Mouse (Mus musculus): ENCODE results near the gene Wdr41. TPM values are rescaled to one million over a fixed set of nuclear protein-coding genes. Genes with fewer than 3 reads are reported as not detected.

Wdr41 gene
- polyA plus RNA-seq, 1 experiment from 2014 or later: 16.1 TPM

DNA sequence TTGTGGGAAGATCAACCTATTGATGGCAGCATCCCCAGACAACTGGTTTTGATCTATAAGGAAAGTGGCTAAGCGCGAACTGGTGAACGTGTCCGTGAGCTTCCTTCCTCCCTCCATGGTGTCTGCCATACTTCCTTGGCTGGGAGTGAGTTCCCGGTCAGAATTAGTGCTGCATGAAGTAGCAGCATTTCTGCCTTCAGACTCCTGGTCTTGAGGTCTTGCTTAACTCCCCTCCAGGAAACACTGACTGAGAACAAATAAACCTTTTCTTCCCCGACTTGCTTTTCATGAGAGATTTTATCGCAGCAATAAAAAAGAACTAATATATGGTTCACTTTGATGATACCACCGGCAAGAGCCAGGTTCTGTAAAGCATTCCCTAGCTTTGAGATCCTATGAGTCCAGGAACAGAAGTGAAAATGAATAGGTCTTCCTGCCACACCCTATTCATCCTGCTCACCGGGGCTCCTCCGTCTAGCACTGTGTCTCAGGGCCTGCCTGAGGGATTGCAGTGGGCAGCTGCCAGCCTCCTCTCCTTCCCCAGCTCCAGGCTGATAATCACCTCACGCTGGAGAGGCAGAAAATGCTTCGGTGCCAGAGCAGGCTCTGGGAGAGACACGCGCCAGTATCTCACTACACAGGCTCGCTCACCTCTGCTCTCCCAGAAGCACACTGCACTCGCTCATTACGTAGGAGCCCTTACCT, 56.1 kb downstream of the Wdr41 start:
- ATAC-seq: no peak
- peaks cover 4% of the 10 kb centered on the region; the same call in 1 of the 2 replicates for H3K36me3 ChIP-seq (ENCODE audit: insufficient read depth, low read length)
- no peaks in the 10 kb centered on the region for H3K27me3 ChIP-seq (replicated peaks; ENCODE audit: insufficient read depth, low read length)
- no peak overlapping the region for H3K27ac ChIP-seq (ENCODE audit: low read length)
- no peak for DNase-seq (ENCODE audit: low spot score)
- no peak overlapping the region for H3K9ac ChIP-seq (replicated peaks; ENCODE audit: low read depth)
- H3K4me3 ChIP-seq (ENCODE audit: low read depth, low read length): no peak overlapping the region
- 70% methylated on average over 17 of the region's 17 CpGs for whole genome bisulfite sequencing
- no peaks in the 10 kb centered on the region for H3K9me3 ChIP-seq (ENCODE audit: low read length)
- H3K4me1 ChIP-seq (ENCODE audit: insufficient read depth, low read depth, low read length): no peaks in the 10 kb centered on the region
- H3K4me2 ChIP-seq (replicated peaks; ENCODE audit: low read depth, low read length): no peak overlapping the region
- TF ChIP-seq EP300 (IDR thresholded peaks at IDR 0.05): no peak
- no peak for TF ChIP-seq CTCF (IDR thresholded peaks at IDR 0.05)

DNA sequence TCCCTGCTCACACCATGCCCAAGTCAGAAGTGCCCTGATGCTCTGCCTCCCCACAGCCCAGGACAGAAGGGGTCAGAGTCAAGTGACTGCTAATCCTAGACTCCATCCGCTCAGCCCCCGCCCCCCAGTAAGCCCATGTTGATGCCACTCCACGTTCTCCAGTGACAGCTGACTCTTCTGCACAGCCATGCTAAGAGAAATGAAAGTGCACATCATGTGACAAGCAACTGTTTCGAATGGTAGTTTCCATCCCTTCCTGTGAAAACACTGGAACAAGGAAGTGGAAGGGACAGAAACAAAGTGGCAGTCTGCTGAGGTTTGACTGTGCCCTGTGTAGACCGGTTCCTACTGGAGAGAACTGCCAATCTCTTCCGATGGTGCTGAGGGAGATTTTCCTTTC, 56.8 kb downstream of the Wdr41 start:
- no peak for ATAC-seq
- no peak for DNase-seq (ENCODE audit: low spot score)
- H3K27ac ChIP-seq (ENCODE audit: low read length): no peak overlapping the region

DNA sequence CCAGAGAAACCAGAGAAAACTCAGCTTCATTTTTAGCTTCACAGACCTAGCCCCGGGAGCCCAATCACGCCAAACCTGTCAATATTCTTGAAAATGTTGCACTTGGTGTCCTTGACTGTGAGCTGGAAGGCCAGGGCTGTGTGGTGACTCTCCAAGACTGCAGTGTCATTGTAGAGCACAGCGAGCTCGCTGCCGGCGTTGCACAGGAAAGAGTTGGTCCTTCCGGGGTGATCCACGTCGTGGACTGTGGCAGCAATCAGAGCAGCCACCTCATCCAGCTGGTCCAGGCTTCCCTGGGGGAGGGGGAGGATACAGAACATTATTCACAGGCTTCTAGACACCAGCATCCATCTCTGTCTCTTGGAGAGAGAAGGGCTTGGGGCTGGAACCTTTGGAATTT, 58.0 kb downstream of the Wdr41 start:
- H3K4me3 ChIP-seq (ENCODE audit: low read depth, low read length): no peak overlapping the region
- no peaks in the 10 kb centered on the region for H3K9me3 ChIP-seq (ENCODE audit: low read length)
- ATAC-seq (no peak), DNase-seq (ENCODE audit: low spot score) (no peak)
- H3K4me2 ChIP-seq (replicated peaks; ENCODE audit: low read depth, low read length): no peak overlapping the region
- no peaks in the 10 kb centered on the region for H3K36me3 ChIP-seq (ENCODE audit: insufficient read depth, low read length)
- 61% methylated on average over 9 of the region's 9 CpGs for WGBS
- no peak for TF ChIP-seq EP300 (IDR thresholded peaks at IDR 0.05)
- H3K4me1 ChIP-seq (ENCODE audit: insufficient read depth, low read depth, low read length): no peaks in the 10 kb centered on the region
- no peak overlapping the region for H3K9ac ChIP-seq (replicated peaks; ENCODE audit: low read depth)
- H3K27ac ChIP-seq (ENCODE audit: low read length): no peak overlapping the region
- no peaks in the 10 kb centered on the region for H3K27me3 ChIP-seq (replicated peaks; ENCODE audit: insufficient read depth, low read length)

More for the DNA sequence above, 56.8 kb downstream of the Wdr41 start:
- H3K9me3 ChIP-seq (ENCODE audit: low read length): no peaks in the 10 kb centered on the region
- 66% methylated on average over 6 of the region's 6 CpGs for WGBS
- no peaks in the 10 kb centered on the region for H3K27me3 ChIP-seq (replicated peaks; ENCODE audit: insufficient read depth, low read length)
- peaks cover 2% of the 10 kb centered on the region; the same call in 1 of the 2 replicates for H3K36me3 ChIP-seq (ENCODE audit: insufficient read depth, low read length)
- H3K4me3 ChIP-seq (ENCODE audit: low read depth, low read length): no peak overlapping the region
- no peak overlapping the region for H3K4me2 ChIP-seq (replicated peaks; ENCODE audit: low read depth, low read length)
- no peaks in the 10 kb centered on the region for H3K4me1 ChIP-seq (ENCODE audit: insufficient read depth, low read depth, low read length)
- no peak for TF ChIP-seq CTCF (IDR thresholded peaks at IDR 0.05)
- TF ChIP-seq EP300 (IDR thresholded peaks at IDR 0.05): no peak
- no peak overlapping the region for H3K9ac ChIP-seq (replicated peaks; ENCODE audit: low read depth)

DNA sequence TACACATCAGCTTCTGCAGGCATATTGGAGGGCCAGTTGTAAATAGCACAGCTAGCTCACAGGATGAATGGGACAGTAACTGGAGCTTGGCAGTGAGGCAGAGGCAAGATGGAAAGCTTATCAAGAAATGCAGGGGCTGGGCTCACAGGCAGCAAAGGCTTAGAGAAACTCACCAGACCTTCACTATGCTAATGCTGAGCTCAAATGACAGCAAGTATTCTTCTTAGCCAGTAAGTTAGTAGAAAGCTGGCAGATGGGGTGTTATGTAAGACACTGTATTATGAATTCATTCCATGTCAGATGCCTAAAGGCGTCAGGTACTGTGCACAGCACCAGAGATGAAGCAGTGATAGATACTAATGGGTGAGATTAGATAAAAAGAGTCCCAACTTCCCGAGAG, 58.6 kb downstream of the Wdr41 start:
- H3K36me3 ChIP-seq (ENCODE audit: insufficient read depth, low read length): no peaks in the 10 kb centered on the region
- no peak overlapping the region for H3K4me2 ChIP-seq (replicated peaks; ENCODE audit: low read depth, low read length)
- no peak overlapping the region for H3K9ac ChIP-seq (replicated peaks; ENCODE audit: low read depth)
- TF ChIP-seq CTCF (IDR thresholded peaks at IDR 0.05) (no peak), EP300 (IDR thresholded peaks at IDR 0.05) (no peak)
- no peak overlapping the region for H3K4me3 ChIP-seq (ENCODE audit: low read depth, low read length)
- ATAC-seq (no peak), DNase-seq (ENCODE audit: low spot score) (no peak)
- H3K27me3 ChIP-seq (replicated peaks; ENCODE audit: insufficient read depth, low read length): no peaks in the 10 kb centered on the region
- H3K27ac ChIP-seq (ENCODE audit: low read length): no peak overlapping the region
- 58% methylated on average over 2 of the region's 2 CpGs for WGBS
- H3K9me3 ChIP-seq (ENCODE audit: low read length): no peaks in the 10 kb centered on the region
- no peaks in the 10 kb centered on the region for H3K4me1 ChIP-seq (ENCODE audit: insufficient read depth, low read depth, low read length)

DNA sequence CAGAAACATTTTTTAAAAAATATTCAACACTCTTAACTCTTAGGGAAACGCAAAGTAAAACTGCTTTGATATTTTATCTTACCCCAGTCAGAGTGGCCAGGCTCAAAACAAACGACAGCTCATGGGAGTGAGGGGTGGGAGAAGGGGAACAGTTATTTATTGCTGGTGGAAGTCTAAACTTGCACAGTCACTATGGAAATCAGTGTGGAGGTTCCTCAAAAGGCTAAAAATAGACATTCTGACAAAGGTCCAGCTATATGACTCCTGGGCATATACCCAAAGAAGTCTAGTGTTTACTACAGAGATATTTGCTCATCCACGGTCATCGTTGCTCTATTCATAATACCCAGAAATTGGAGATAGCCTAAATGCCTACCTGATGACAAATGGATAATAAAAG, 62.1 kb downstream of the Wdr41 start:
- 0 out of 2 replicates have a peak, but pooled peaks cover 3% of the 10 kb centered on the region for H3K36me3 ChIP-seq (ENCODE audit: insufficient read depth, low read length)
- WGBS: 50% methylated on average over 4 of the region's 4 CpGs
- no peaks in the 10 kb centered on the region for H3K9me3 ChIP-seq (ENCODE audit: low read length)
- no peak overlapping the region for H3K4me2 ChIP-seq (replicated peaks; ENCODE audit: low read depth, low read length)
- no peaks in the 10 kb centered on the region for H3K4me1 ChIP-seq (ENCODE audit: insufficient read depth, low read depth, low read length)
- ATAC-seq (no peak), DNase-seq (ENCODE audit: low spot score) (no peak)
- no peak overlapping the region for H3K4me3 ChIP-seq (ENCODE audit: low read depth, low read length)
- no peak for TF ChIP-seq CTCF (IDR thresholded peaks at IDR 0.05)
- no peak for TF ChIP-seq EP300 (IDR thresholded peaks at IDR 0.05)
- no peak overlapping the region for H3K9ac ChIP-seq (replicated peaks; ENCODE audit: low read depth)
- H3K27me3 ChIP-seq (replicated peaks; ENCODE audit: insufficient read depth, low read length): no peaks in the 10 kb centered on the region
- no peak overlapping the region for H3K27ac ChIP-seq (ENCODE audit: low read length)

DNA sequence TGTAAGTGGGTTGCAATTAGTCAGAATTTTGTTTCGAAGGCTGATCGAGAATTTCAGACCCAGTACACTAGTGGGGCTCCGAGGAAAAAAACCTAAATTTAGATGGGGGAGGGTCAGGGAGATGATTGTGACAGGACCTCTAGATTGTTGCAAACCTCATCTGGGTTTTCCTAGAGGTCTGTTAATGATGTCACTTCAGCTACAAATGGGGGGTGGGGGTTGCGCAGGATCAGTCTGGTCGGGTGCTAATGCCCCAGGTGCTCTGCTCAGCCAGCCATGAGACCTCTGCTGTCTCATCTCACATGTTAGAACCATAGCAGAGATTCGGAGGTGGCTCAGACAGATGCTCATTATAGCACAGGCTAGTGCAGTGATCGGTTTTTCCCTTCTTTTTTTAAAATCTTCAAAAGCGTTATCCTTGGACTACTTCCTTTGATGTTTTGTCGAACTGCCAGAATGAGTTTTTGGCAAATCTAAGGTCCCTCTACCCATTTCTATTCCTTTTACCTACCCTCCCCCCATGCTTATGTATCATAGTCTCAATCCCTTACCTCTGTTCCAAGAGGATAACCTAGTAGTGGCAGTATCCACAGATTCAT, 64.1 kb downstream of the Wdr41 start:
- 74% methylated on average over 9 of the region's 9 CpGs for WGBS
- no peak for ATAC-seq
- TF ChIP-seq CTCF (IDR thresholded peaks at IDR 0.05) (no peak), EP300 (IDR thresholded peaks at IDR 0.05) (no peak)

More for the DNA sequence above, 64.1 kb downstream of the Wdr41 start:
- H3K4me1 ChIP-seq (ENCODE audit: insufficient read depth, low read depth, low read length): no peaks in the 10 kb centered on the region
- H3K4me2 ChIP-seq (replicated peaks; ENCODE audit: low read depth, low read length): no peak overlapping the region
- no peak overlapping the region for H3K27ac ChIP-seq (ENCODE audit: low read length)
- H3K4me3 ChIP-seq (ENCODE audit: low read depth, low read length): no peak overlapping the region
- H3K9me3 ChIP-seq (ENCODE audit: low read length): no peaks in the 10 kb centered on the region
- no peak overlapping the region for H3K9ac ChIP-seq (replicated peaks; ENCODE audit: low read depth)
- no peak for DNase-seq (ENCODE audit: low spot score)
- H3K36me3 ChIP-seq (ENCODE audit: insufficient read depth, low read length): 0 out of 2 replicates have a peak, but pooled peaks cover 3% of the 10 kb centered on the region
- H3K27me3 ChIP-seq (replicated peaks; ENCODE audit: insufficient read depth, low read length): no peaks in the 10 kb centered on the region
